Mouse (Mus musculus): Measurements from ENCODE around the gene Nsmce1. TPM values are rescaled to one million over a fixed set of nuclear protein-coding genes. Genes with fewer than 3 reads are reported as not detected.

Nsmce1 gene
- polyA plus RNA-seq, 1 experiment from 2014 or later = 103 TPM

DNA sequence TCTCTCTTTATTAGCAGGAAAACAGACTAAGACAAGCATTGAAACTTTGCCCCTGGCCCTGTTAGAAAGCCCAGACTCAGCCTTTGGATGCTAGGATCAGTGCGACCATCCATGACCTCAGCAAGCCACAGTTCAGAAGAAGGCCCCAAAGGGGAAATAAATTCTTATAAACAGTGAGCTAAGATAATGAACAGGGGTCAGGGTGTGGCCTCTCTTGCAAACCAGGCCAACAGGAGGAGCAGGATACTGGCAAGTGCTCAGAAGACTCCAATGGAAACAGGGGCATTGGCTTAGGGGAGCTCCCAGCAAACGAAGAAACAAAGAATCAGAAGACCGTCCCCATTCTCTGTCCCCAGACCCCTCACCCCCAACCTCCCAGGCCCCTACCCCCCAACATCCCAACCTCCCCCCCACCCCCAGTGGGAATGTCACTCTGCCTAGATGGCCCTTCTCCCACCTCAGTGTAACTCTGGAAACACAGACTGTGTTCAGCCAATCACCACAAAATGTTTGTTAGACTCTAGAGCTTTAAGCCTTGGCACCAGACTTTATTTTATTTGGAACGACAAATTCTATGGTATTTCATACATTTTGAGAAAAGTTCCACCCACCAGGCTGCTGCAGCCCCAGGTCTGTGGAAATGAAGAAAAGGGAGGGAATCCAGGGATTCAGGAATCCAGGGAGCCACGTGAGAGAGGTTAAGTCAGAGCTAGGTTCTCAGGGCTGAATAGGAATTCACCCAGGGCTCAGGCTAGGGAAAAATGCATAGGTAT, 23.9 kb upstream of the Nsmce1 start:
- 52% methylated on average over 5 of the region's 5 CpGs for WGBS
- H3K27ac ChIP-seq (ENCODE audit: low read length) = no peak overlapping the region
- no peak overlapping the region for H3K4me3 ChIP-seq (replicated peaks; ENCODE audit: low read length)
- H3K4me1 ChIP-seq (ENCODE audit: control insufficient read depth, insufficient read depth, low read length) = 0 out of 2 replicates have a peak, but pooled peaks cover 10% of the 10 kb centered on the region
- no peaks in the 10 kb centered on the region for H3K9me3 ChIP-seq (replicated peaks; ENCODE audit: control insufficient read depth, low read length)
- no peaks in the 10 kb centered on the region for H3K36me3 ChIP-seq (ENCODE audit: control insufficient read depth, insufficient read depth, low read length)
- no peak overlapping the region for H3K9ac ChIP-seq (ENCODE audit: low read length)
- ATAC-seq (ENCODE audit: insufficient read depth, low FRiP score) = no peak
- no peak overlapping the region for H3K4me2 ChIP-seq (ENCODE audit: low read depth, low read length)
- no peaks in the 10 kb centered on the region for H3K27me3 ChIP-seq (ENCODE audit: control insufficient read depth, insufficient read depth, low read length)

DNA sequence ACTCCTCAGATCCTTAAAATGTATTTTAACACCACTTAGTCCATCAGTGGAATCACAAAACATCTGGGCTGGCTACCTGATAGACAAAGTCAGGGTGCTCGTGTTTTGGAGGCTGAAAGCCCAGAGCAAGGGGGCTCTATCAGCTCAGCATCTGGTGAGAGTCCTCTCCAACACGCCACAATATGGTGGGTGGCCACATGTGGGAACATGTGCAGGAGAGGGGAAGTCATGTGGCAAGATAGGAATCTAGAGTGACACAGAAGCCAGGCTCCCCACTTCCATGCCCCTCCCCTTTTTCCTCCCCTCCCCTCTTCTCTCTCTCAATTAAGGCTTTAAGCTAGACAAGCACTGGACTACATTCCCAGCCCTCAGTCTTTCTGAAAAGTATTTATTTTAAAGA, 20.5 kb upstream of the Nsmce1 start:
- ATAC-seq (ENCODE audit: insufficient read depth, low FRiP score) = no peak

DNA sequence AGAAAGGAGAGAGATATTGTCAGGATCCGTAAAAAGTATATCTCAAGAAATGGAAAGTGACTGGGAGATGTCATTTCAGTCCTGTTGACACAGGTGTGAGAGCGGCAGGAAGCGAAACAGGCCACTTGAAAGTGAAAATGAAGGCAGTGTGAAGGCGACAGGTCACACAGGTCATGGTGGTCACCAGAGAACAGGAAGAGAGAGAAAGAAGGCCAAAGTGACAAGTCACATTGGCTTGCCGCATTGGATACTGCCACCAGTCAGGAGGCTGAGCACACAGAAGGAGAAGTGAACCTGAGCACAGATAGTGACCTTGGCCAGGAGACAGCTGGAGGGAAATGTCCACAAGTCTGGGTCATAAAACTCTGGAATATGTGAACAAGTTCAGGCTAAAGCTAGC, 20.0 kb upstream of the Nsmce1 start:
- H3K9ac ChIP-seq (ENCODE audit: low read length) = no peak overlapping the region
- ATAC-seq (ENCODE audit: insufficient read depth, low FRiP score) = no peak
- no peak overlapping the region for H3K27ac ChIP-seq (ENCODE audit: low read length)
- WGBS = 77% methylated on average over 5 of the region's 5 CpGs
- H3K4me1 ChIP-seq (ENCODE audit: control insufficient read depth, insufficient read depth, low read length) = 0 out of 2 replicates have a peak, but pooled peaks cover 10% of the 10 kb centered on the region
- H3K27me3 ChIP-seq (ENCODE audit: control insufficient read depth, insufficient read depth, low read length) = no peaks in the 10 kb centered on the region
- no peaks in the 10 kb centered on the region for H3K36me3 ChIP-seq (ENCODE audit: control insufficient read depth, insufficient read depth, low read length)
- H3K4me2 ChIP-seq (ENCODE audit: low read depth, low read length) = no peak overlapping the region
- no peak overlapping the region for H3K4me3 ChIP-seq (replicated peaks; ENCODE audit: low read length)
- H3K9me3 ChIP-seq (replicated peaks; ENCODE audit: control insufficient read depth, low read length) = no peaks in the 10 kb centered on the region

More for the DNA sequence above, 20.5 kb upstream of the Nsmce1 start:
- Histone ChIP-seq H3K27me3 (ENCODE audit: control insufficient read depth, insufficient read depth, low read length) (no peaks in the 10 kb centered on the region), H3K4me1 (ENCODE audit: control insufficient read depth, insufficient read depth, low read length) (0 out of 2 replicates have a peak, but pooled peaks cover 10% of the 10 kb centered on the region), H3K27ac (ENCODE audit: low read length) (no peak overlapping the region), H3K4me2 (ENCODE audit: low read depth, low read length) (no peak overlapping the region), H3K9me3 (replicated peaks; ENCODE audit: control insufficient read depth, low read length) (no peaks in the 10 kb centered on the region), H3K9ac (ENCODE audit: low read length) (no peak overlapping the region), H3K36me3 (ENCODE audit: control insufficient read depth, insufficient read depth, low read length) (no peaks in the 10 kb centered on the region), H3K4me3 (replicated peaks; ENCODE audit: low read length) (no peak overlapping the region)
- 48% methylated on average over 2 of the region's 2 CpGs for WGBS

DNA sequence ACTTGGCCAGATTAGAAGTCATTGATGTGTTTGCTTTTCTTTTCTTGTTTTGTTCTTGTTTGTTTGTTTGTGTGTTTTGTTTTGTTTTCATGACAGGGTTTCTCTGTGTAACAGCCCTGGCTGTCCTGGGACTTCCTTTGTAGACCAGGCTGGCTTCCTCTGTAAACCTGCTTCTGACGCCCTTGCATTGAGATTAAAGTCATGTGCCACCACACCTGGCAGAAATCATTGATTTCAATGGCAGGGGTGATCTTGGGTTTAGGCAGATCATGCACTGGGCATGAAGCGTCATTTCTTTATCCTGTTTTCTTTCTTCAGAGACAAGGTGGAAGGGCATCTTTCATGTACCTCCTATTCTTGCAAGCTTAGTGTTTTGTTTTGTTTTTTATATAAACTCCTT, 15.9 kb upstream of the Nsmce1 start:
- ATAC-seq (ENCODE audit: insufficient read depth, low FRiP score) = no peak
- 86% methylated on average over 2 of the region's 2 CpGs for WGBS

DNA sequence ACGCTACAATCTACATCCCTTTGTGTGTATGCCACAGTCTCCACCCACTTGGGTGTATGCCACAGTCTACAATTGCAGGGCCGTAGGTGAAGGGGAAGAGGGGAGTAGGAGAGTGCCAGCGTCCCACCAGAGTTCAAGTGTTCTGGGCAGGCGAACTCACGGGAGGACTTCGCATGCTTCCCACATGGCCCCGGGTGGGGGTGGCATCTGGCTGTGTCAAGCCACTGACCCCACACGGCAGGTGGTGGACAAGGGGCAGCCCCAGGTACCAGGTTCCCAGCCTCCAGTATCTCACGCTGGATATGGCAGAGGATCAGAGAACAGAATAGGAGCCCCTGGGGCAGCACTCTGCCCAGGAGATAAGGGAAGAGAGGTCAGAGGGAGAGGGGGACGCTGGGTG, 14.2 kb upstream of the Nsmce1 start:
- whole genome bisulfite sequencing = 78% methylated on average over 10 of the region's 10 CpGs
- no peaks in the 10 kb centered on the region for H3K27me3 ChIP-seq (ENCODE audit: control insufficient read depth, insufficient read depth, low read length)
- H3K36me3 ChIP-seq (ENCODE audit: control insufficient read depth, insufficient read depth, low read length) = no peaks in the 10 kb centered on the region
- H3K27ac ChIP-seq (ENCODE audit: low read length) = no peak overlapping the region
- H3K9ac ChIP-seq (ENCODE audit: low read length) = no peak overlapping the region
- no peaks in the 10 kb centered on the region for H3K9me3 ChIP-seq (replicated peaks; ENCODE audit: control insufficient read depth, low read length)
- no peak for ATAC-seq (ENCODE audit: insufficient read depth, low FRiP score)
- no peak overlapping the region for H3K4me2 ChIP-seq (ENCODE audit: low read depth, low read length)
- no peak overlapping the region for H3K4me3 ChIP-seq (replicated peaks; ENCODE audit: low read length)
- H3K4me1 ChIP-seq (ENCODE audit: control insufficient read depth, insufficient read depth, low read length) = no peaks in the 10 kb centered on the region

More for the DNA sequence above, 15.9 kb upstream of the Nsmce1 start:
- no peak overlapping the region for H3K27ac ChIP-seq (ENCODE audit: low read length)
- no peak overlapping the region for H3K4me2 ChIP-seq (ENCODE audit: low read depth, low read length)
- no peaks in the 10 kb centered on the region for H3K9me3 ChIP-seq (replicated peaks; ENCODE audit: control insufficient read depth, low read length)
- H3K36me3 ChIP-seq (ENCODE audit: control insufficient read depth, insufficient read depth, low read length) = no peaks in the 10 kb centered on the region
- no peaks in the 10 kb centered on the region for H3K4me1 ChIP-seq (ENCODE audit: control insufficient read depth, insufficient read depth, low read length)
- no peak overlapping the region for H3K9ac ChIP-seq (ENCODE audit: low read length)
- H3K27me3 ChIP-seq (ENCODE audit: control insufficient read depth, insufficient read depth, low read length) = no peaks in the 10 kb centered on the region
- H3K4me3 ChIP-seq (replicated peaks; ENCODE audit: low read length) = no peak overlapping the region

DNA sequence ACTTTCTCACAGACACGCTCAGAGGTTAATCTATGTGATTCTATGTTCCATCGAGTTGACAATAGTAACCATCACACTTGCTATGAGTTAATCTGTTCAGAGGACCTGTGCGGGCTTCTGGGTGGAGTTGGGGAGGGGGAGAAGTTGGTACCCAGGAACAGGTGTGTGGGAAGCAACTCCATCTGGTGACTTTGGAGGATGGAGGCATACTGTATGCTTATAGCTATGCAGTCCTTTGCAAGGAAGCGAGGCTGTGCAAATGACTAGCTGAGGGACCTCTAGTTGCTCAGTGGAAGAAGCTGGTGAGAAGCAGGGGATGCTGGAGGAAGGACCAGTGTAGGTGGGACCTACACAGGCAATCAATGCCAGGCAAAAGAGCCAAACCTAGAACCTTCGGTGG, 13.2 kb upstream of the Nsmce1 start:
- Histone ChIP-seq H3K27me3 (ENCODE audit: control insufficient read depth, insufficient read depth, low read length) (no peaks in the 10 kb centered on the region), H3K36me3 (ENCODE audit: control insufficient read depth, insufficient read depth, low read length) (no peaks in the 10 kb centered on the region), H3K9me3 (replicated peaks; ENCODE audit: control insufficient read depth, low read length) (no peaks in the 10 kb centered on the region), H3K4me1 (ENCODE audit: control insufficient read depth, insufficient read depth, low read length) (peaks cover 6% of the 10 kb centered on the region; the same call in 1 of the 2 replicates), H3K4me3 (replicated peaks; ENCODE audit: low read length) (no peak overlapping the region), H3K9ac (ENCODE audit: low read length) (no peak overlapping the region), H3K4me2 (ENCODE audit: low read depth, low read length) (no peak overlapping the region), H3K27ac (ENCODE audit: low read length) (no peak overlapping the region)
- no peak for ATAC-seq (ENCODE audit: insufficient read depth, low FRiP score)
- 87% methylated on average over 5 of the region's 5 CpGs for WGBS

DNA sequence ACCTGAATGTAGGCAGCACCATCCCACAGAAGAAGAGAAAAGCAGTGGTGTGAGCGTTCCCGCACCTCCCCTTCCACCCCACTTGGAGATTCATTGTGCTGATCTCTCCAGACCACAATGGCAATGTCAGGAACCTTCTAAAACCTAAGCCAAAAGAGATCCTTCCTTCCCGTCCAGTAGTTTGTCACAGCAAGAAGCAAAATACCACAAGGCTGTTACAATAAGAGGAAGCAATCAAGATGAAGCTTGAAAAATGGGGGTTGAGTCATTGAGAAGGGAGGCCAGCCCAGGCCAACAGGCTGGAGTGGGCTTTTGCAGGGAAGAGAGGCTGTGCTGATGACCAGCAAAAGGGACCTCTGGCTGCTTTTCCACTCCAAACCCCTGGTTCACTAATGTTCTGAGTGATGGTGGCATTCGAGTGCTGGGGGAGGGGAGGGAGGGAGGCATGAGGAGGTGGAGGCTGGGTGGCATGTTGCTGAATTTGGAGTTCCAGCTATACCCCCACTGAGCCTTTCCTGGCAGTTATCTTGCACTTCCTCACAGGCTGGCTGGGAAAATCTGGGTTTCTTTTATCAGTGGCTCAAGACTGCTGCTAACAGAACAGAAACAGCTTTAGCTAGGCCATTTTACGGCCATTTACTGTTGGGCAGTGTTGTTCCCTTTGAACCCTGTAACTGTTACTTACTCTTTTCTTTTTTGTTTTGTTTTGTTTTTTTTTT, 12.1 kb upstream of the Nsmce1 start:
- Histone ChIP-seq H3K27ac (ENCODE audit: low read length) (no peak overlapping the region), H3K4me1 (ENCODE audit: control insufficient read depth, insufficient read depth, low read length) (peaks cover 10% of the 10 kb centered on the region; the same call in 1 of the 2 replicates), H3K9ac (ENCODE audit: low read length) (no peak overlapping the region), H3K4me2 (ENCODE audit: low read depth, low read length) (no peak overlapping the region), H3K4me3 (replicated peaks; ENCODE audit: low read length) (no peak overlapping the region), H3K36me3 (ENCODE audit: control insufficient read depth, insufficient read depth, low read length) (no peaks in the 10 kb centered on the region), H3K27me3 (ENCODE audit: control insufficient read depth, insufficient read depth, low read length) (no peaks in the 10 kb centered on the region), H3K9me3 (replicated peaks; ENCODE audit: control insufficient read depth, low read length) (no peaks in the 10 kb centered on the region)
- no peak for ATAC-seq (ENCODE audit: insufficient read depth, low FRiP score)
- WGBS = 77% methylated on average over 5 of the region's 5 CpGs

DNA sequence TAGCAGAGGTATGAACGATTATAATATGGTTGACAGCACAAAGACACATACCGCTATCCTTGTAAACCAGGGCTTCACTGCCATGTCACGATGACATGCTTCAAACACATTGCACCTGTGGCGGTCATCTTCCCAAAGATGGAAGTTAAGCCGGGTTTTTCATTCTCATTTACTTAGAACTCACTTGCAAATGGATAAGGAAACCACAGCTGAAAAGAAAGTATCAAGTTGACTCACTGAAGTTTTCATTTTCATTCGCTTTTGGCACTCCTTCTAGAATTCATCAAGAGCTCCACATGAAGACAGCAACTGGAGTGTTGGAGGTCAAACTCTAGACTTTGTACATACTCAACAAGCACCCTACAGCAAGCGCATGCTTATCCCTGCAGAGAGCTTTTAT, 9.5 kb upstream of the Nsmce1 start:
- no peaks in the 10 kb centered on the region for H3K9me3 ChIP-seq (replicated peaks; ENCODE audit: control insufficient read depth, low read length)
- H3K27ac ChIP-seq (ENCODE audit: low read length) = peak overlapping the region; percentile 43
- 89% methylated on average over 7 of the region's 7 CpGs for WGBS
- no peak overlapping the region for H3K4me2 ChIP-seq (ENCODE audit: low read depth, low read length)
- H3K36me3 ChIP-seq (ENCODE audit: control insufficient read depth, insufficient read depth, low read length) = no peaks in the 10 kb centered on the region
- H3K9ac ChIP-seq (ENCODE audit: low read length) = no peak overlapping the region
- ATAC-seq (ENCODE audit: insufficient read depth, low FRiP score) = no peak
- H3K4me3 ChIP-seq (replicated peaks; ENCODE audit: low read length) = no peak overlapping the region
- no peaks in the 10 kb centered on the region for H3K27me3 ChIP-seq (ENCODE audit: control insufficient read depth, insufficient read depth, low read length)
- peaks cover 10% of the 10 kb centered on the region; the same call in 1 of the 2 replicates for H3K4me1 ChIP-seq (ENCODE audit: control insufficient read depth, insufficient read depth, low read length)
